Mouse (Mus musculus) neural tube, embryonic 11.5 days (tissue): ENCODE measurements around the gene Gng8. TPM values are rescaled to one million over a fixed set of nuclear protein-coding genes. Genes with fewer than 3 reads are reported as not detected.

Source experiments
- ATAC-seq: fragments of 200-750 bp; cut with Nextera tagmentation; 2 replicates; pipeline ENCODE4 v1.8.0; 2017; ENCODE audit warnings: moderate number of reproducible peaks, mild to moderate bottlenecking, moderate TSS enrichment, moderate library complexity; ENCODE audit not compliant: insufficient read depth, low FRiP score, low TSS enrichment
- DNase-seq: peaks from one replicate; pipeline ENCODE4 v3.0.0-alpha.2; 2015; ENCODE audit warnings: low spot score
- H3K27ac ChIP-seq: fragments of 300-500 bp; sonication (generic); 2 replicates; pipeline ENCODE4 v1.5.1; 2014; ENCODE audit warnings: low read depth, mild to moderate bottlenecking, low read length
- H3K27me3 ChIP-seq: fragments of 300-500 bp; sonication (generic); 2 replicates; pipeline ENCODE4 v1.6.1; 2014; ENCODE audit warnings: mild to moderate bottlenecking, low read length, mixed read lengths; ENCODE audit not compliant: control insufficient read depth, insufficient read depth
- H3K36me3 ChIP-seq: fragments of 300-500 bp; sonication (generic); 2 replicates; pipeline ENCODE4 v1.6.1; 2014; ENCODE audit warnings: mild to moderate bottlenecking, low read length, moderate library complexity, mixed read lengths; ENCODE audit not compliant: control insufficient read depth, insufficient read depth
- H3K4me1 ChIP-seq: fragments of 300-500 bp; sonication (generic); 2 replicates; pipeline ENCODE4 v1.6.1; 2014; ENCODE audit warnings: low read length, mixed read lengths; ENCODE audit not compliant: control insufficient read depth, insufficient read depth
- H3K4me2 ChIP-seq: fragments of 300-500 bp; sonication (generic); 2 replicates; pipeline ENCODE4 v1.6.1; 2014; ENCODE audit warnings: low read depth, mild to moderate bottlenecking, moderate library complexity
- H3K4me3 ChIP-seq: fragments of 300-500 bp; sonication (generic); 2 replicates; pipeline ENCODE4 v1.5.1; 2014; ENCODE audit warnings: low read depth, low read length
- H3K9ac ChIP-seq: fragments of 300-500 bp; sonication (generic); 2 replicates; pipeline ENCODE4 v1.6.1; 2014; ENCODE audit warnings: mild to moderate bottlenecking, low read length
- H3K9me3 ChIP-seq: fragments of 300-500 bp; sonication (generic); 2 replicates; pipeline ENCODE4 v1.6.1; 2016; ENCODE audit warnings: low read length; ENCODE audit not compliant: control insufficient read depth
- WGBS: fragments of 180-500 bp; shearing (Covaris S2); extraction: QIAGEN DNeasy Blood & Tissue Kit; methylation state at CpG from one replicate; pipeline ENCODE4 v1.1.7; 2014; 5-methylcytosine and 5-hydroxymethylcytosine counted together
- polyA plus RNA-seq: library from polyadenylated mRNA; unstranded; fragments of >200 nt; fragmentation: Nextera tagmentation; extraction: Ambion mirVana; gene quantifications from 2 replicates; pipeline ENCODE4 v1.2.1, GENCODE M21; 2014

The Gng8 gene
- 7.0 and 7.2 TPM in 2 replicates for polyA plus RNA-seq

- peak; percentile 75 for ATAC-seq
- no peaks in the 10 kb centered on the region for H3K36me3 ChIP-seq
- peak within 1 kb of the TSS; percentile 9 for H3K27ac ChIP-seq
- H3K27me3 ChIP-seq = peaks cover 21% of the 10 kb centered on the region
- no peaks in the 10 kb centered on the region for H3K9me3 ChIP-seq
- H3K4me2 ChIP-seq = peak within 1 kb of the TSS; percentile 42
- peaks cover 30% of the 10 kb centered on the region for H3K4me1 ChIP-seq
- peak; percentile 91 for DNase-seq
- H3K4me3 ChIP-seq = peak within 1 kb of the TSS; percentile 14
- H3K9ac ChIP-seq = peak within 1 kb of the TSS; percentile 39
- WGBS = under 1% methylated on average over 30 of the region's 30 CpGs
Measured at GRCm38 (mm10) chr7:16891641-16892351, at the start of gene Gng8. Gng8 (plus strand) TSS chr7:16891786.

- DNase-seq = peak; percentile 90
- Histone ChIP-seq H3K27me3 (no peaks in the 10 kb centered on the region), H3K4me3 (peak within 1 kb of the TSS; percentile 56), H3K4me1 (peaks cover 14% of the 10 kb centered on the region), H3K9me3 (no peaks in the 10 kb centered on the region), H3K36me3 (peaks cover 18% of the 10 kb centered on the region), H3K27ac (peak within 1 kb of the TSS; percentile 64; the same call in 1 of the 2 replicates), H3K9ac (peak within 1 kb of the TSS; percentile 71), H3K4me2 (peak within 1 kb of the TSS; percentile 94)
- peak; percentile 78 for ATAC-seq
- under 1% methylated on average over 31 of the region's 32 CpGs for WGBS
Measured at GRCm38 (mm10) chr7:16842645-16843063, 48.9 kb upstream of the Gng8 start, which contains the start of gene Prkd2. Prkd2 (plus strand) TSS chr7:16842902.

GRCm38 (mm10) chr7:16843441-16844171 lies 48.0 kb upstream of the Gng8 start:
- Histone ChIP-seq H3K4me3 (peak overlapping the region; percentile 56), H3K9me3 (no peaks in the 10 kb centered on the region), H3K4me1 (peaks cover 14% of the 10 kb centered on the region), H3K27ac (no peak overlapping the region), H3K27me3 (no peaks in the 10 kb centered on the region), H3K9ac (peak overlapping the region; percentile 71), H3K36me3 (peaks cover 11% of the 10 kb centered on the region), H3K4me2 (peak overlapping the region; percentile 94)
- DNase-seq (no peak), ATAC-seq (no peak)
- 2% methylated on average over 33 of the region's 33 CpGs for WGBS

GRCm38 (mm10) chr7:16844696-16845071 lies 46.9 kb upstream of the Gng8 start:
- H3K27me3 ChIP-seq = no peaks in the 10 kb centered on the region
- H3K9me3 ChIP-seq = no peaks in the 10 kb centered on the region
- H3K9ac ChIP-seq = no peak overlapping the region
- DNase-seq (no peak), ATAC-seq (no peak)
- H3K4me1 ChIP-seq = peaks cover 14% of the 10 kb centered on the region
- no peak overlapping the region for H3K4me3 ChIP-seq
- 56% methylated on average over 3 of the region's 3 CpGs for WGBS
- H3K27ac ChIP-seq = no peak overlapping the region
- H3K36me3 ChIP-seq = peaks cover 8% of the 10 kb centered on the region
- H3K4me2 ChIP-seq = peak overlapping the region; percentile 12

GRCm38 (mm10) chr7:16845072-16845819 lies 46.3 kb upstream of the Gng8 start:
- 38% methylated on average over 14 of the region's 14 CpGs for WGBS
- no peak for ATAC-seq
- 0 out of 2 replicates have a peak overlapping the region, but pooled peaks have one; percentile 6 for H3K4me3 ChIP-seq

GRCm38 (mm10) chr7:16845820-16846167 lies 45.8 kb upstream of the Gng8 start:
- peaks cover 14% of the 10 kb centered on the region for H3K4me1 ChIP-seq
- no peak for ATAC-seq
- 38% methylated on average over 10 of the region's 10 CpGs for WGBS
- no peaks in the 10 kb centered on the region for H3K27me3 ChIP-seq
- DNase-seq = no peak
- 0 out of 2 replicates have a peak overlapping the region, but pooled peaks have one; percentile 22 for H3K9ac ChIP-seq
- peaks cover 9% of the 10 kb centered on the region for H3K36me3 ChIP-seq
- H3K4me3 ChIP-seq = no peak overlapping the region
- no peak overlapping the region for H3K27ac ChIP-seq
- H3K4me2 ChIP-seq = peak overlapping the region; percentile 12; the same call in 1 of the 2 replicates
- no peaks in the 10 kb centered on the region for H3K9me3 ChIP-seq

More at GRCm38 (mm10) chr7:16845072-16845819, 46.3 kb upstream of the Gng8 start:
- H3K4me2 ChIP-seq = peak overlapping the region; percentile 12
- H3K27ac ChIP-seq = no peak overlapping the region
- no peak for DNase-seq
- 0 out of 2 replicates have a peak overlapping the region, but pooled peaks have one; percentile 22 for H3K9ac ChIP-seq
- H3K4me1 ChIP-seq = peaks cover 14% of the 10 kb centered on the region
- H3K9me3 ChIP-seq = no peaks in the 10 kb centered on the region
- peaks cover 8% of the 10 kb centered on the region; the same call in 1 of the 2 replicates for H3K36me3 ChIP-seq
- H3K27me3 ChIP-seq = no peaks in the 10 kb centered on the region

GRCm38 (mm10) chr7:16846775-16847174 lies 44.8 kb upstream of the Gng8 start:
- Histone ChIP-seq H3K4me1 (peaks cover 14% of the 10 kb centered on the region), H3K36me3 (peaks cover 12% of the 10 kb centered on the region), H3K4me3 (no peak overlapping the region), H3K4me2 (no peak overlapping the region), H3K9me3 (no peaks in the 10 kb centered on the region), H3K27ac (no peak overlapping the region), H3K27me3 (no peaks in the 10 kb centered on the region), H3K9ac (no peak overlapping the region)
- ATAC-seq (no peak), DNase-seq (no peak)
- 94% methylated on average over 5 of the region's 5 CpGs for WGBS

- ATAC-seq = no peak
- no peak overlapping the region for H3K4me3 ChIP-seq
- H3K4me1 ChIP-seq = peaks cover 14% of the 10 kb centered on the region
- H3K27ac ChIP-seq = no peak overlapping the region
- DNase-seq = no peak
- 84% methylated on average over 19 of the region's 19 CpGs for WGBS
- no peaks in the 10 kb centered on the region for H3K9me3 ChIP-seq
- H3K27me3 ChIP-seq = no peaks in the 10 kb centered on the region
- H3K4me2 ChIP-seq = no peak overlapping the region
- no peak overlapping the region for H3K9ac ChIP-seq
- H3K36me3 ChIP-seq = peaks cover 13% of the 10 kb centered on the region
Measured at GRCm38 (mm10) chr7:16847507-16847906, 44.1 kb upstream of the Gng8 start.
